Mouse (Mus musculus): Measurements from ENCODE around the gene Leap2.

DNA sequence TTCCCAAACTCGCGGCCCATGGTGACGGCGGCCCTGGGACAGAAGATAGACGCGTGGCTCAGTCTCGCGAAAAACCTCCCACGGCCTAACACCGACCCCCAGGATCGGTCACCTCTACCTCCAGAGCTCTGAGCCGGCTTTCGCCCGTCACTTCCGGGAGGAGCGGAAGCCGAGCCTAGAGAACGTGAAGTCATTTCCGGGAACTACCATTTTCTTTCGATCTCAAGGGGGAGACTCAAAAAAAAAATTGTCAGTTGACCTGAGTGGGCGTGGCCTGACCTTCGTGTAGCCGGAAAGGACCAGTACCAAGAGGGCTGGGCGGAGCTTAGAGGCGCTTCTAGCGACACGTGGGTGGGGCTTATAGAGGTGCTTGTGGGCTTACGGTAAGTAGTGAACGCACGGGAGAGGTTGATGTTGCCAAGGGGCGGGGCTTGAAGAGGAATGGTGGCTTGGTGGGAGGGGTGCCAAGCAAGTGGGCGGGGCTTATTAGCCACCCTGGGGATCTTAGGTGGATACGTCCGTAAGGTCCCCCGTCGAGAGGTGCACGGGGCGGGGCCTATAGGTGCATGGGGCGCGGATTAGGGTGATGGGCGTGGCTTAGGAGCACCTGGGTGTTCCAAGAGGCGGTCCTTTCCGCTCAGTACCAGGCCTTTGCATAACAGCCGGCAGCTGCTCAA, 7.8 kb upstream of the Leap2 start, which contains the start of the genes Uqcrq and Gdf9:
- TF ChIP-seq CTCF (IDR thresholded peaks at IDR 0.05; ENCODE audit: low read depth) (no peak; the same call in 1 of the 2 replicates), EP300 (IDR thresholded peaks at IDR 0.05; ENCODE audit: low read depth) (peak; percentile 83)

Data from liver, postnatal 0 days (tissue).